Mouse (Mus musculus) heart, embryonic 15.5 days (tissue): ENCODE data around the gene Gm47996. TPM values are rescaled to one million over a fixed set of nuclear protein-coding genes. Genes with fewer than 3 reads are reported as not detected.
"Not testable (repeated sequence)": the region's sequence is repeated elsewhere in the genome, so short reads cannot be mapped to it uniquely, and the experiment has no call there.

ENCODE experiments used
- ATAC-seq: fragments of 200-750 bp; cut with Nextera tagmentation; replicated peaks from 2 replicates; pipeline ENCODE4 v1.8.0; 2017; ENCODE audit warnings: low read depth, moderate TSS enrichment; ENCODE audit not compliant: insufficient number of reproducible peaks, insufficient read depth, low FRiP score
- H3K27ac ChIP-seq: fragments of 300-500 bp; sonication (generic); 2 replicates; pipeline ENCODE4 v1.5.1; 2015; ENCODE audit warnings: mild to moderate bottlenecking, inconsistent platforms
- H3K27me3 ChIP-seq: fragments of 300-500 bp; sonication (generic); 2 replicates; pipeline ENCODE4 v1.6.1; 2015; ENCODE audit warnings: inconsistent platforms
- H3K36me3 ChIP-seq: fragments of 300-500 bp; sonication (generic); 2 replicates; pipeline ENCODE4 v1.6.1; 2015; ENCODE audit warnings: mild to moderate bottlenecking, inconsistent platforms
- H3K4me1 ChIP-seq: fragments of 300-500 bp; sonication (generic); replicated peaks from 2 replicates; pipeline ENCODE4 v1.6.1; 2015; ENCODE audit warnings: inconsistent platforms
- H3K4me2 ChIP-seq: fragments of 300-500 bp; sonication (generic); 2 replicates; pipeline ENCODE4 v1.6.1; 2015; ENCODE audit warnings: inconsistent platforms, mild to moderate bottlenecking, moderate library complexity
- H3K4me3 ChIP-seq: fragments of 300-500 bp; sonication (generic); 2 replicates; pipeline ENCODE4 v1.5.1; 2015; ENCODE audit warnings: mild to moderate bottlenecking, inconsistent platforms
- H3K9ac ChIP-seq: fragments of 300-500 bp; sonication (generic); 2 replicates; pipeline ENCODE4 v1.6.1; 2015; ENCODE audit warnings: mild to moderate bottlenecking, inconsistent platforms
- H3K9me3 ChIP-seq: fragments of 300-500 bp; sonication (generic); replicated peaks from 2 replicates; pipeline ENCODE4 v1.6.1; 2016; ENCODE audit warnings: inconsistent platforms
- WGBS: fragments of 180-500 bp; shearing (Covaris S2); methylation state at CpG from one replicate; pipeline ENCODE4 v1.1.7; 2015; ENCODE audit warnings: mixed read lengths; 5-methylcytosine and 5-hydroxymethylcytosine counted together
- polyA plus RNA-seq: library from polyadenylated mRNA; unstranded; fragments of >200 nt; fragmentation: Nextera tagmentation; extraction: Ambion mirVana; gene quantifications from 2 replicates; pipeline ENCODE4 v1.2.1, GENCODE M21; 2015

The Gm47996 gene
- polyA plus RNA-seq, 1 experiment from 2014 or later = not detected

DNA sequence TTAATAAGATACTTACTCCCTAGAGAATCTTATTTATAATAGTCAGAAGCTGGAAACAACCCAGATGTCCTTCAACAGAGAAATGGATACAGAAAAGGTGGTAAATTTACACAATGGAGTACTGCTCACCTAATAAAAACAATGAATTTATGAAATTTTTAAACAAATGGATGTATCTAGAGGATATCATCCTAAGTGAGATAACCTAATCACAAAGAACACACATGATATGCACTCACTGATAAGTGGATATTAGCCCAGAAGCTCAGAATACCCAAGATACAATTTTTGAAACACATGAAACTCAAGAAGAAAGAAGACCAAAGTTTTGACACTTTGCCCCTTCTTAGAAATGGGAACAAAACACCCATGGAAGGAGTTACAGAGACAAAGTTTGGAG, 987 bp upstream of the Gm47996 start:
- not testable (repeated sequence) for H3K4me2 ChIP-seq, ATAC-seq

DNA sequence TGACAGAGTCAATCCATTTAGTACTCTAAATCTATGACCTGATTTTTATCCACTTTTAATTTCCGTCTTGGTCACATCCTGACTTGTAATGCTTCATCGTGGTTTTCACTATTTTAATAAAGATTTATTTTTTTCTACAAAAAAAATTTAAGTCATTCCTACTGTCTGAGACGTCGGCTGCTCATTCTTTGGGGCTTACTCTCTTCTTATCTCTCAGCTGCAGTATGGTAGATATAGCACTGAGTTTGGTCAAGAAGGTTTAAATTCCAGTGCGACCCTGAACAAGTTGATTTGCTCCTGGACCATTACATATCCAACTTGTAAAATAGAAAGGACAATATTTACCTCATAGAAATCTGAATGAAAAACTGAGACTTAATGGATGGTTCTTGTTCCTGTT, 1.7 kb downstream of the Gm47996 start:
- H3K27ac ChIP-seq, H3K4me3 ChIP-seq, H3K9ac ChIP-seq, H3K27me3 ChIP-seq, H3K36me3 ChIP-seq, H3K9me3 ChIP-seq, H3K4me2 ChIP-seq, ATAC-seq, H3K4me1 ChIP-seq: not testable (repeated sequence)
- WGBS = 57% methylated on average over 5 of the region's 5 CpGs

More for the DNA sequence above, 987 bp upstream of the Gm47996 start:
- not testable (repeated sequence) for H3K27ac ChIP-seq, H3K4me1 ChIP-seq, H3K9me3 ChIP-seq, H3K9ac ChIP-seq, H3K4me3 ChIP-seq, H3K27me3 ChIP-seq, H3K36me3 ChIP-seq

DNA sequence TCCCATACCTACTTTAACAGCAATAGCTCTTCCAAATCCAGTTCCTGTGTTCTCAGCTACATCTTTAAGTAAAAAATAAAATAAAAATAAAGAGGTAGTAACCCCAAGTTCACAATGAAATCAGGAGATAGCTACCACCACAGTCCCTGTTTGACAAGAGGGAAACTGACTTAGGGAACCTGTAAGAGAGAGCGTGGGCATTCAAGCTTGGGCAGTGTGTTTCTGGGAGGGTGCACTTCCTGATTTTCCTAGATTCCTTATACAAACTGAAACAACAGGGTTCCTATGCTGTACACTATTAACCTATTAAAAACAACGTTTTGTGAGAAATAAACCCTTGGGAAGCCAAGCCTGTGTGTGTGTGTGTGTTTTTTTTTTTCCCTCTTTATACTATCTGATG, 4.9 kb downstream of the Gm47996 start:
- Histone ChIP-seq H3K27me3 (no peaks in the 10 kb centered on the region), H3K27ac (no peak overlapping the region), H3K9me3 (no peaks in the 10 kb centered on the region), H3K4me2 (no peak overlapping the region), H3K9ac (no peak overlapping the region), H3K36me3 (no peaks in the 10 kb centered on the region), H3K4me1 (no peaks in the 10 kb centered on the region; the same call in 1 of the 2 replicates), H3K4me3 (no peak overlapping the region)
- no peak for ATAC-seq
- whole genome bisulfite sequencing = 81% methylated on average over 2 of the region's 2 CpGs

DNA sequence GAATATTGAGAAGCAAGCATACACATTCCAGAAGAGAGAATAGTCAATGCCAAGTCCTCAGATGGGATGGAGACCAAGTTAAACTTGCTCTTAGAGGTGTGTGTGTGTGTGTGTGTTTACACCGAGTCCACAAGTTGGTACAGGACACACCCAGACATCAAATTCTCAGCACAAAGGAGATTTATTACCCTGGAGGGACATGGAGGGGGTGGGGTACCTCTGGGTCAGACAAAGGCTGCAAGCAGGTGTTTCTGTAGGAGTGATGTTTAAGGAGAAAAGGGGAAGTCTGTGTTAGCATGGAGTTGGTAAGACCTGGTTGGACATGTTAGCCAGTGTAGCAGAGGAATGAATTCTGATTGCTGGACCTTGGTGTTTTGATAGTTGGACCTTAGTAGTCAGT, 6.1 kb downstream of the Gm47996 start:
- Histone ChIP-seq H3K4me2 (no peak overlapping the region), H3K9me3 (no peaks in the 10 kb centered on the region), H3K9ac (no peak overlapping the region), H3K4me3 (no peak overlapping the region), H3K4me1 (no peaks in the 10 kb centered on the region; the same call in 1 of the 2 replicates), H3K27me3 (no peaks in the 10 kb centered on the region), H3K27ac (no peak overlapping the region), H3K36me3 (no peaks in the 10 kb centered on the region)
- no peak for ATAC-seq
- 58% methylated on average over 1 of the region's 1 CpGs for WGBS

DNA sequence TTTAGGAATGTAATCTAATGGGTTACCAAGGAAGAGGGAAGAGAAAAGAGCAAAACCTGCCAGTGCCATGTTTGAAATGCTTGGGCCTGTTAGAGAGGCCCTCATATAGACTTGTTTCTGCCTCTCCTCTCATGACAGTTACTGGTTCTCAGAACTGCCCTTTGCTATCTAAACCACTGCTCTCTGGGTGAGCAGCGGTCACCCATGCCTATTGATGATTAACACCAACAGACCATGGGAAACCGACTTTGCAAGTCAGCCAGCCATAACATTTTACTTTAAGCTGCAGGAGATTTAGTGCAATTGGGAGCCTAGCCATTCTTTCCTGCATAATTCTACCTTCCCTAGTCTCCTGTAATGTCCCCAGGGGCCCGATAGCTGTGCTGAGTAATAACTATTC, 6.5 kb downstream of the Gm47996 start:
- H3K27ac ChIP-seq = no peak overlapping the region
- ATAC-seq = no peak
- H3K9me3 ChIP-seq = no peaks in the 10 kb centered on the region
- no peaks in the 10 kb centered on the region for H3K36me3 ChIP-seq
- H3K4me3 ChIP-seq = no peak overlapping the region
- H3K4me1 ChIP-seq = no peaks in the 10 kb centered on the region; the same call in 1 of the 2 replicates
- WGBS = 76% methylated on average over 3 of the region's 3 CpGs
- no peaks in the 10 kb centered on the region for H3K27me3 ChIP-seq
- no peak overlapping the region for H3K9ac ChIP-seq
- H3K4me2 ChIP-seq = no peak overlapping the region

DNA sequence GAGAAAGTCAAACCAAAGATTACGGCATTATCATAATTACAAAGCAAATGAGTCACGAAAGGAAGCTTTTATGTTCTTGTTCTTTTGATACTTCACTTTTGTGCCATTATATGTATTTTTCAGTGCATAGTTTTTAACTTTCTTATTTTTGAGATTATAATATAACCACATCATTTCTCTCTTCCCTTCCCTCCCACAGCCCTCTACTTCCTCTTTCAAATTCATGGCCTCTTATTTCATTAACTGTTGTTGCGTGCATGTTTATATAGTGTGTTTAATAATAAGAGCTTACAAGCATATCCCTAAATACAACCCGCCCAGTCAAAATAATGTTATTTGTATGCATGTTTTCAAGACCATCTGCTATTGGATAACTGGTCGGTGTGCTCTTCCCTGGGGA, 9.1 kb downstream of the Gm47996 start:
- no peaks in the 10 kb centered on the region for H3K9me3 ChIP-seq
- no peak for ATAC-seq
- WGBS = 87% methylated on average over 5 of the region's 5 CpGs

DNA sequence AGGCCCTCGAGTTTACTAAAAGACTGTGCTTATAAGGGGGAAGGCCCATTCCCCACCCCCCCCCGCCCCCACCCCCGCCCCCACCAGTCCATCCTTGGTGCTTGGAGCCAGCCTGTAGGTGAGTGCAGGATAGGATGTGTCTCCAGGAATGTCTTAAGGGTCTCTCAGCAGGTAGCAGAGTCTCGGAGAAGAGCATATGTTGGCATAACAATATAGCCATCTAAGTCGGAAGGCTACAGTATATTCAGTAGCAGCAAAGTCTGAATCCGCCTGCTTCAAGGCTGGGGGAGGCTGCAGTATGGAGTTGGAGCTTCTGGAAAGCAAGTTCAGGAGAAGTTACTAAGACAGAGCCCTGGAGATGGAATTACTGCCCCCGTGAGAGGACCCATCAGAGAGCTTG, 10.2 kb downstream of the Gm47996 start:
- 79% methylated on average over 7 of the region's 7 CpGs for WGBS
- no peak overlapping the region for H3K27ac ChIP-seq
- H3K4me1 ChIP-seq = no peaks in the 10 kb centered on the region
- no peak overlapping the region for H3K4me3 ChIP-seq
- no peak overlapping the region for H3K4me2 ChIP-seq
- no peak for ATAC-seq
- H3K36me3 ChIP-seq = no peaks in the 10 kb centered on the region
- no peaks in the 10 kb centered on the region for H3K9me3 ChIP-seq
- H3K9ac ChIP-seq = no peak overlapping the region
- H3K27me3 ChIP-seq = no peaks in the 10 kb centered on the region

More for the DNA sequence above, 9.1 kb downstream of the Gm47996 start:
- no peaks in the 10 kb centered on the region for H3K27me3 ChIP-seq
- no peaks in the 10 kb centered on the region for H3K36me3 ChIP-seq
- no peak overlapping the region for H3K4me2 ChIP-seq
- no peaks in the 10 kb centered on the region; the same call in 1 of the 2 replicates for H3K4me1 ChIP-seq
- no peak overlapping the region for H3K27ac ChIP-seq
- H3K9ac ChIP-seq = no peak overlapping the region
- no peak overlapping the region for H3K4me3 ChIP-seq

DNA sequence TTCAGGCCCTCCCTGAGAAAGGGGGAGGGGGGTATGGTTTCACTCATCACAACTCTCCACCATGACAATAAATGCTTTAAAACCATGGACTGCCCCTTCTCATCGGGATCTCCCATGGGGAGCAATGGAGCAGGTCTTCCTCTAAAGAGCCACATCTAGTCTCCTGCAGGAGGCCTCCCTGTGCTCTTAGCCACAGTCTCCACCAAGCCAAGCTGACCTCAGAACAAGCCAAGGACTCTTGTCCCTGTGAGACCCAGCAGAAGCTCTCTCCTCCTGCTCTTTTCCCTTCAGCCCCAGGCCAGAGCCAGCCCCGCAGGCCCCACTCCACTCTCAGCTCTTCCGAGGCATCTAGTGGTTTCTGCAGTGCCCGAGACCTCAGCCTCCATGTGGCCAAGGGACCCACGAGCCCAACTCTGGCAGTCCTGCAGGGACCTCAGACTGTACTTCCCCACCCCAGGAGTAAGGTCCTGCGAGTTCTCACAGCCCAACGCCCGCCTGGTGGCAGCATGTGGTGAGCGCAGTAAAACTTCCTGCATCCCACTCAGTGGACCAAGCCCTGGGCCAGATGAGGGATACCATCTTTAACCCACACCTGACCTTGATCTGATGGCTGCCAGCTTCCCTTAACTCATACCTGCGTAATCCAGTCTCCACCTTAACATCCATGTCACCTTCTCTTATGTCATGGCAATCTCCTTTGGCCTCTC, 12.8 kb downstream of the Gm47996 start:
- no peaks in the 10 kb centered on the region for H3K36me3 ChIP-seq
- H3K4me1 ChIP-seq = no peaks in the 10 kb centered on the region
- H3K9ac ChIP-seq = no peak overlapping the region
- H3K27me3 ChIP-seq = no peaks in the 10 kb centered on the region
- no peaks in the 10 kb centered on the region for H3K9me3 ChIP-seq
- ATAC-seq = no peak
- H3K4me3 ChIP-seq = no peak overlapping the region
- no peak overlapping the region for H3K27ac ChIP-seq
- H3K4me2 ChIP-seq = no peak overlapping the region
- 87% methylated on average over 10 of the region's 10 CpGs for WGBS

DNA sequence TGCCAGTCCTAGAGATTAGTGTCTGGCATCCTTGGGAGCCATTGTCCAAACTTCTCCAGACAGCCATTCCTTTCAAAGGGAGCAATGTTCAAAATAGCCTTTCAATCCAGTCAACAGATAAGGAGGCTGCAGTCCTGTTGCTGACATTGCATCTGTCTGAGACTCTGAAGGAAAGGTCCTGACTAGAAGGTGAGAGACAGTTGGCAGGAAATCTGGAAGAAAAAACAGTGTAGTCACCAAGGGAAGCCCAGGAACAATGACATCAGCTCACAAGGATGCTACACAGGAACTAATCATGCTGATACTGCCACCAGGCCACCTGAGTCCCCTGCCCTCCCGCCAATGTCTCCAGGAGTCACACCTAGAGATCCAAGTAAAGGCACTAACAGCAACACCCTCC, 13.4 kb downstream of the Gm47996 start:
- no peaks in the 10 kb centered on the region for H3K27me3 ChIP-seq
- no peak overlapping the region for H3K4me3 ChIP-seq
- ATAC-seq = no peak
- 44% methylated on average over 1 of the region's 1 CpGs for WGBS
- H3K9ac ChIP-seq = no peak overlapping the region
- H3K9me3 ChIP-seq = no peaks in the 10 kb centered on the region
- no peak overlapping the region for H3K27ac ChIP-seq
- no peaks in the 10 kb centered on the region for H3K36me3 ChIP-seq
- H3K4me1 ChIP-seq = no peaks in the 10 kb centered on the region
- no peak overlapping the region for H3K4me2 ChIP-seq

DNA sequence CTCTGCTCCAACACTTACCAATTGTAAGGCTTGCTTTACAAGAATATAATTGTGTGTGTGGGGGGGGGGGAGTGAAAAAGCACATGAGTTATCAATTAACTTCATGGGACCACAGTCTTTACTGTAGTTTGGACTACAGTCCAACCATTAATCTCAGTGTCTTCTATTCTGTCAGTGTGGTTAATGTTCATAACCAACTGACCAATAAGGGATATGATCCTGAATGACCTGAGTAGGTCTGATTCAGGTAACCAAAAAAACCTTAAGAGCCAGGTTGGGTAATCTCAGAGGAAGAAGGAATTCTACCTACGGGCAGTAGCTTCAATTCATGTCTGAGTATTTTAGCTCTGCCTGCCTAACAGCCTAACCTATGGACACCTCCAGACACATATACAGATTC, 14.6 kb downstream of the Gm47996 start:
- Histone ChIP-seq H3K27me3 (no peaks in the 10 kb centered on the region), H3K4me3 (no peak overlapping the region), H3K27ac (no peak overlapping the region), H3K9ac (no peak overlapping the region), H3K36me3 (no peaks in the 10 kb centered on the region), H3K4me2 (no peak overlapping the region), H3K9me3 (no peaks in the 10 kb centered on the region), H3K4me1 (no peaks in the 10 kb centered on the region)
- 95% methylated on average over 1 of the region's 1 CpGs for WGBS
- ATAC-seq = no peak

DNA sequence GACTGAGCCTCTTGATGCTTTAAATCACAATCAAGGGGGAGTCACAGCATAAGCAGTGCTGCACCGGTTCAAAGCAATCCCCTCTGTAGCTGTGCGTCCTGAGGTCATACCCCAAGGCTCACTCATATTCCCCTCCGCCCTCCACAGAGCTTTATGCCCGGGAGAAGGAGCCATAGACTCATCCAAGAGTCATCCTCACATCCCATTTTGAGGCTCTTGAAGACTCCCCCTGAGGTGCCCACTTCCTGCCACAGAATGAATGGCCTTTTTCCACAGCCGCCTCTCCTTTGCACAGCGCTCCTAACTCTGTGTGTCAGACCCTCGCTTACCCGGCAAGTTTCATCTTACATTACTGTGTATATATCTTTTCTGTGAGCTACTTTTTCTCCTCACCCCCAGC, 17.6 kb downstream of the Gm47996 start:
- H3K9me3 ChIP-seq = no peaks in the 10 kb centered on the region
- H3K4me2 ChIP-seq = no peak overlapping the region
- ATAC-seq = no peak
- H3K4me1 ChIP-seq = no peaks in the 10 kb centered on the region
- no peak overlapping the region for H3K27ac ChIP-seq
- no peak overlapping the region for H3K4me3 ChIP-seq
- H3K36me3 ChIP-seq = no peaks in the 10 kb centered on the region
- H3K9ac ChIP-seq = no peak overlapping the region
- 77% methylated on average over 8 of the region's 8 CpGs for WGBS
- H3K27me3 ChIP-seq = no peaks in the 10 kb centered on the region

DNA sequence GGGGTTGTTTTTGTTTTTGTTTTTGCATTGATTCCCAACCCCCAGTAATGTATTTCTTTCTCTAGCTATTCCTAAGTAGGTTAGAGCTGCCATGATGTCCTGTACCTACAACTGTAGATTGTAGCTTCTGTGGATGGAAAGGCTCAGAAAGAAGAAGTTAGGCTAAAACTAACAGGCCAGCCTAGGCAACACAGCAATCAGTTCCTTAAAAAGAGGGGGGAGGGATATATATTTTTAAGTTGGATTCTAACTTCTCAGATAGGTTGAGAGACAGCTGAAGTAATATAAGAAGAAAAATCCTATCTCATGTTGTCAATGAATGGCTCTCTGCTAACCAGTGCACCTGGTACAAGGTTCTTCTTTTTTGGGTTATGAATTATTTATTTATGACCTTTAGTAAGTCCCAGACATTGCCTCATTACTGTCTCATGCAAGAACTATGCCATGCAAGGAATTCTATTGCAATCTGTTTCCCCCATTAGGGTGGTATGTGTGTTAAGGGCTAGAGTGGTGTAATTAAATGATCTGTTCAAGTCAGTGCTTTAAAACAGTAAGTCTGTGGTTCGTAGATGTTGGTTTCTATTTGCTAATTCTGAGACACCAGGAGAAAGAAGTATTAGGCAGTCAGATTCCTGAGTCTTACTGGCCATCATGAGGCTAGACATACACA, 18.5 kb downstream of the Gm47996 start:
- Histone ChIP-seq H3K36me3 (no peaks in the 10 kb centered on the region), H3K9me3 (no peaks in the 10 kb centered on the region), H3K4me1 (no peaks in the 10 kb centered on the region), H3K9ac (no peak overlapping the region), H3K27me3 (no peaks in the 10 kb centered on the region), H3K27ac (no peak overlapping the region), H3K4me3 (no peak overlapping the region), H3K4me2 (no peak overlapping the region)
- WGBS = 64% methylated on average over 1 of the region's 1 CpGs
- no peak for ATAC-seq
